Comparison of ENCODE assay signal across 1 mouse cellular context in genomic region chr2:6089941-6090340, GRCm38 (mm10). TPM values are rescaled to one million over a fixed set of nuclear protein-coding genes. Genes with fewer than 3 reads are reported as not detected.
"Had no signal": no experiment of that assay in that cellular context is flagged by ENCODE, and none has a peak within 500 bp of the region (broad histone marks: within the 10 kb centered on the region; RNA-seq: fewer than 3 reads in every experiment).

No protein-coding gene starts in this region.

RNA-seq across cellular contexts. Expression of gene Proser2, which starts 40.1 kb away (rescaled TPM):
- total RNA-seq: granulocyte monocyte progenitor cell, adult 5-6 weeks had no signal
